Mouse (Mus musculus): ENCODE results near the gene Nmnat2.

- TF ChIP-seq POLR2A (IDR thresholded peaks at IDR 0.05; ENCODE audit: extremely low read depth, insufficient read depth, low read length) (no peak), CTCF (IDR thresholded peaks at IDR 0.05; ENCODE audit: low read depth, low read length) (no peak)
Measured at GRCm38 (mm10) chr1:152993803-152994202, 39.0 kb downstream of the Nmnat2 start.

All from liver, adult 2 months (tissue).